Mouse (Mus musculus) liver, embryonic 14.5 days (tissue): ENCODE data around the gene Ctnnb1. TPM values are rescaled to one million over a fixed set of nuclear protein-coding genes. Genes with fewer than 3 reads are reported as not detected.

ENCODE experiments used
- ATAC-seq: fragments of 200-750 bp; cut with Nextera tagmentation; 2 replicates; pipeline ENCODE4 v1.8.0; 2017; ENCODE audit warnings: moderate number of reproducible peaks, mild to moderate bottlenecking, moderate library complexity; ENCODE audit not compliant: insufficient read depth
- DNase-seq, 3 experiments: peaks; one replicate each; pipeline ENCODE4 v3.0.0-alpha.2; 2012 to 2013; ENCODE audit warnings: low read depth in 3 of 3, low spot score in 3 of 3
- H3K27ac ChIP-seq: fragments of 300-500 bp; sonication (generic); 2 replicates; pipeline ENCODE4 v1.5.1; 2014; ENCODE audit warnings: moderate library complexity, mild to moderate bottlenecking, control low read depth, inconsistent platforms
- H3K27me3 ChIP-seq: fragments of 300-500 bp; sonication (generic); 2 replicates; pipeline ENCODE4 v1.6.1; 2014; ENCODE audit warnings: mild to moderate bottlenecking, low read length, moderate library complexity; ENCODE audit not compliant: control insufficient read depth, insufficient read depth
- H3K36me3 ChIP-seq: fragments of 300-500 bp; sonication (generic); replicated peaks from 2 replicates; pipeline ENCODE4 v1.6.1; 2014; ENCODE audit warnings: low read depth; ENCODE audit not compliant: control insufficient read depth, insufficient read depth
- H3K4me1 ChIP-seq, 2 experiments: fragments of 200-500 bp in 1 of 2; fragments of 300-500 bp in 1 of 2; sonication (generic) in 1 of 2; replicated peaks; 2 replicates each; pipeline ENCODE4 v1.6.1; 2012 to 2014; ENCODE audit warnings: antibody characterized with exemption in 1 of 2, inconsistent platforms in 1 of 2, low read length in 1 of 2; ENCODE audit not compliant: control insufficient read depth in 2 of 2, insufficient read depth in 2 of 2
- H3K4me2 ChIP-seq: fragments of 300-500 bp; sonication (generic); 2 replicates; pipeline ENCODE4 v1.6.1; 2014; ENCODE audit warnings: low read depth, mild to moderate bottlenecking, control low read depth, moderate library complexity
- H3K4me3 ChIP-seq, 2 experiments: fragments of 200-500 bp in 1 of 2; fragments of 300-500 bp in 1 of 2; sonication (generic) in 1 of 2; 2 replicates each; pipeline ENCODE4 v1.5.1; 2012 to 2014; ENCODE audit warnings: low read depth in 2 of 2, low read length in 2 of 2, mild to moderate bottlenecking in 2 of 2, control low read depth in 1 of 2, inconsistent platforms in 1 of 2, moderate library complexity in 1 of 2; ENCODE audit not compliant: insufficient read depth in 1 of 2
- H3K9ac ChIP-seq: fragments of 300-500 bp; sonication (generic); replicated peaks from 2 replicates; pipeline ENCODE4 v1.6.1; 2014; ENCODE audit warnings: mild to moderate bottlenecking, control low read depth, moderate library complexity
- H3K9me3 ChIP-seq: fragments of 300-500 bp; sonication (generic); 2 replicates; pipeline ENCODE4 v1.6.1; 2016; ENCODE audit warnings: low read length, mixed read lengths; ENCODE audit not compliant: control insufficient read depth
- CTCF ChIP-seq: IDR thresholded peaks from 2 replicates; pipeline ENCODE4 v1.5.1; 2016; ENCODE audit warnings: antibody characterized with exemption, low read depth, control low read depth
- EP300 ChIP-seq: IDR thresholded peaks from 2 replicates; pipeline ENCODE4 v1.6.1; 2016; ENCODE audit warnings: antibody characterized with exemption, low read depth
- WGBS: fragments of 180-500 bp; shearing (Covaris S2); extraction: QIAGEN DNeasy Blood & Tissue Kit; methylation state at CpG from one replicate; pipeline ENCODE4 v1.1.7; 2014; ENCODE audit not compliant: insufficient replicate concordance; 5-methylcytosine and 5-hydroxymethylcytosine counted together
- polyA plus RNA-seq, 2 experiments: library from polyadenylated mRNA; depleted of rRNA in 1 of 2; stranded (reverse) in 1 of 2; unstranded in 1 of 2; fragments of >200 nt; fragmentation: Nextera tagmentation in 1 of 2; extraction: Ambion mirVana in 1 of 2; gene quantifications; 2 replicates each; pipeline versions ENCODE4 v1.2.1 to v1.2.3; 2012 to 2014

Gene Ctnnb1
- polyA plus RNA-seq, 2 experiments: 69.5 to 105 TPM

- peaks cover 8 to 14% of the 10 kb centered on the region in 2 experiments; a peak in 3 of 4 replicates for H3K4me1 ChIP-seq
- H3K27ac ChIP-seq: no peak overlapping the region
- H3K9ac ChIP-seq: no peak overlapping the region
- no peaks in the 10 kb centered on the region for H3K27me3 ChIP-seq
- no peak for DNase-seq
- WGBS: 40% methylated on average over 3 of the region's 3 CpGs
- TF ChIP-seq CTCF (no peak), EP300 (no peak)
- ATAC-seq: no peak
- no peaks in the 10 kb centered on the region for H3K9me3 ChIP-seq
- peaks cover 66% of the 10 kb centered on the region for H3K36me3 ChIP-seq
- H3K4me2 ChIP-seq: no peak overlapping the region
- H3K4me3 ChIP-seq: no peak overlapping the region
Observed at GRCm38 (mm10) chr9:120961466-120961865, 32.5 kb downstream of the Ctnnb1 start.

DNA sequence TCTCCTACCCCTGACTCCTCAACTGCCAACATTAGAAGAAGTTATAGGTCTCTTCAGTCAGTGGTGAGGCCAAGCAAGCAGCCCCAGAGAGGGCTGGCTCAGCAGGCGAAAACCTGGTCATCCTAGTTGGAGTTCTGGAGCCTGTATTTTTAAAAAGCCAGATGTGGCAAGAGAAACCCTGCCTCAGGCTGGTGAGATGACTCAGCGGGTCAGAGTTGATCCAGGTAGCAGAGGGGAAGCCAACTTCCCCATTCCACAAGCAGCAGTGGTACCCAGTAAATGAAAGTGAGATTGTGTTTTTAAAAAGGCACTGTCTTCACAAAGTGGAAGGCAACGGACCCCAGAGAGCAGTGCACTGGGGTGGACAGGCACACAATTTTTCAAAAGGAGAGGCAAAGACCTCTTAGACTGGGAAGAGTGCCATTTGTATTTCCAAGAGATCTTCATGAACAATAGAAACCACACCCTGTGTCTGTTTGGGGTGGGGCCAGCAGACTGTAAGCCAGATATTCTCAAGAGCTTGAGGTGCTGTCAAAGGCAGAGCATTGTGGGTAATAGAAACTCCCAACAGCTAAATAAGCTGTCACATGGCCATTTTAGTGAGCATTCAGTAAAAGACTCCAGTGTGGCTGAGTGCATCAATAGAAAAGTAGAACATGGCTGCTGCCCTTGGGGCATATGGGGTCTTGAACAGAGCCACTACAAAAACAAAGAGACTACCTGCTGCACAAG, 33.1 kb downstream of the Ctnnb1 start:
- Histone ChIP-seq H3K4me3 (no peak overlapping the region), H3K4me2 (no peak overlapping the region), H3K9me3 (no peaks in the 10 kb centered on the region), H3K27me3 (no peaks in the 10 kb centered on the region), H3K9ac (no peak overlapping the region), H3K4me1 (peaks cover 8 to 14% of the 10 kb centered on the region in 2 experiments; a peak in 3 of 4 replicates), H3K36me3 (peaks cover 60% of the 10 kb centered on the region), H3K27ac (no peak overlapping the region)
- TF ChIP-seq EP300: no peak
- TF ChIP-seq CTCF: no peak
- DNase-seq: peak in 1 of 3 experiments; percentile 19
- peak; percentile 45; the same call in 1 of the 2 replicates for ATAC-seq
- WGBS: 38% methylated on average over 3 of the region's 3 CpGs

DNA sequence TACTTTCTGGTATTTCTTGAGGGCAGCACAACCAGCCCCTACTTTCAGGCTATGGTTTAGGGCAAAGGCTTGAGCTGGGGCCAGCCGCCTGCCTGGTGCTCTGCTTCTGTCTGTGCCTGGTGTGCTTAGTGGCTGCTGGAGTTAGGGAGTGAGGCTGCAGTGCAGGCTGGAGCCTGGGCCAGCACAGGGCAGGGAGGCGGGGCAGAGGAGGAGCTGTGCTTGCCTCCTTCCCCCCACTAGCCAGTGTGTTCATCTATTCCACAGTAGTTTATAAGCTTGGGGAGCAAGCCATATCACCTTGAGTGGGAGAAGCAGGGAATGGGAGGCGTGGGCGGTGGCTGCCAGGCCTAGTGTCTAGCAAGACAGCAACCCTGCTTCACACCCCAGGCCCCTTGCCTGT, 34.1 kb downstream of the Ctnnb1 start:
- Histone ChIP-seq H3K9ac (no peak overlapping the region), H3K4me3 (no peak overlapping the region), H3K4me1 (peaks cover 8 to 14% of the 10 kb centered on the region in 2 experiments; a peak in 3 of 4 replicates), H3K27ac (no peak overlapping the region), H3K27me3 (no peaks in the 10 kb centered on the region), H3K4me2 (no peak overlapping the region), H3K9me3 (no peaks in the 10 kb centered on the region), H3K36me3 (peaks cover 50% of the 10 kb centered on the region)
- DNase-seq: no peak
- WGBS: 82% methylated on average over 4 of the region's 4 CpGs
- peak; percentile 17; the same call in 1 of the 2 replicates for ATAC-seq
- TF ChIP-seq CTCF (no peak), EP300 (no peak)

GRCm38 (mm10) chr9:120963720-120964119, 34.7 kb downstream of the Ctnnb1 start:
- no peak for TF ChIP-seq CTCF
- no peak for TF ChIP-seq EP300
- H3K36me3 ChIP-seq: peaks cover 44% of the 10 kb centered on the region
- peaks cover 8 to 14% of the 10 kb centered on the region in 2 experiments; a peak in 3 of 4 replicates for H3K4me1 ChIP-seq
- H3K4me3 ChIP-seq: no peak overlapping the region
- H3K9ac ChIP-seq: no peak overlapping the region
- no peak overlapping the region for H3K4me2 ChIP-seq
- H3K27me3 ChIP-seq: no peaks in the 10 kb centered on the region
- ATAC-seq (no peak), DNase-seq (no peak)
- H3K9me3 ChIP-seq: no peaks in the 10 kb centered on the region
- H3K27ac ChIP-seq: no peak overlapping the region
- 82% methylated on average over 3 of the region's 3 CpGs for WGBS

GRCm38 (mm10) chr9:120964224-120964623, 35.2 kb downstream of the Ctnnb1 start:
- no peak for TF ChIP-seq EP300
- TF ChIP-seq CTCF: no peak

More at GRCm38 (mm10) chr9:120964224-120964623, 35.2 kb downstream of the Ctnnb1 start:
- DNase-seq (no peak), ATAC-seq (no peak)
- Histone ChIP-seq H3K27me3 (no peaks in the 10 kb centered on the region), H3K9ac (no peak overlapping the region), H3K4me3 (no peak overlapping the region), H3K9me3 (no peaks in the 10 kb centered on the region), H3K4me2 (no peak overlapping the region), H3K4me1 (peaks cover 8 to 14% of the 10 kb centered on the region in 2 experiments; a peak in 3 of 4 replicates), H3K36me3 (peaks cover 39% of the 10 kb centered on the region), H3K27ac (no peak overlapping the region)
- 88% methylated on average over 5 of the region's 5 CpGs for WGBS
